Mouse (Mus musculus): Measurements from ENCODE around the gene Stxbp5. TPM values are rescaled to one million over a fixed set of nuclear protein-coding genes. Genes with fewer than 3 reads are reported as not detected.

The Stxbp5 gene
- polyA plus RNA-seq, 1 experiment, result 9.0 TPM

GRCm38 (mm10) chr10:9779864-9780263, 121.0 kb downstream of the Stxbp5 start:
- TF ChIP-seq POLR2A (IDR thresholded peaks at IDR 0.05; ENCODE audit: low read depth, low read length) (no peak), CTCF (IDR thresholded peaks at IDR 0.05; ENCODE audit: extremely low read depth, insufficient read depth, insufficient read length, insufficient replicate concordance) (no peak)
- Histone ChIP-seq H3K4me3 (ENCODE audit: extremely low read depth, insufficient read depth, insufficient read length) (no peak overlapping the region), H3K36me3 (ENCODE audit: control insufficient read depth, insufficient read depth, low read length) (peaks cover 2% of the 10 kb centered on the region; the same call in 1 of the 2 replicates), H3K4me1 (ENCODE audit: control insufficient read depth, insufficient read depth, insufficient read length) (no peaks in the 10 kb centered on the region), H3K27me3 (ENCODE audit: control insufficient read depth, insufficient read depth, low read length) (no peaks in the 10 kb centered on the region), H3K27ac (ENCODE audit: insufficient read depth, low read length) (no peak overlapping the region)
- 85% methylated on average over 4 of the region's 4 CpGs for WGBS
- DNase-seq (ENCODE audit: low read depth in 1 of 2, low spot score in 2 of 2), result no peak

DNA sequence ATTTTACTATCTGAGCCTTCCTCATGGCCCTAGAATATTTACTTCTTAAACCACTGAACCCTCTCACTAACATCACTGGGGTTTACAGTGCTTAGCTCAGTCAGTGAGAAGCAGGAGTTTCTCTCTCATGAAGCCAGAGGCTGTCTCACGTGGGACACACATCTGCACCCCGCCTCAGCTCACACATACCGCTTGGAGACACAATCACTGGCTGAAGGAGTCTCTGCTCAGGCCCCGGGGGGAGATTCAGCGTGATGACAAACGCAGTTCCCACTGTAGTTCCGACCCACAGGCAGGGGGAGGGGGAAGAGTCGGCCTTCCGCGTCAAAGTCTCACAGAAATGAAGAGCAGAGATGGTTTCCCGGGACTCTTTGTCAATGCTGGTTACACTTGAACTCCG, 130.6 kb downstream of the Stxbp5 start:
- H3K27ac ChIP-seq (ENCODE audit: insufficient read depth, low read length), result no peak overlapping the region
- DNase-seq (ENCODE audit: low read depth in 1 of 2, low spot score in 2 of 2), result no peak
- H3K27me3 ChIP-seq (ENCODE audit: control insufficient read depth, insufficient read depth, low read length), result no peaks in the 10 kb centered on the region
- 92% methylated on average over 12 of the region's 12 CpGs for WGBS
- H3K4me1 ChIP-seq (ENCODE audit: control insufficient read depth, insufficient read depth, insufficient read length), result no peaks in the 10 kb centered on the region
- peaks cover 12% of the 10 kb centered on the region for H3K36me3 ChIP-seq (ENCODE audit: control insufficient read depth, insufficient read depth, low read length)
- TF ChIP-seq CTCF (IDR thresholded peaks at IDR 0.05; ENCODE audit: extremely low read depth, insufficient read depth, insufficient read length, insufficient replicate concordance) (no peak), POLR2A (IDR thresholded peaks at IDR 0.05; ENCODE audit: low read depth, low read length) (no peak)
- no peak overlapping the region for H3K4me3 ChIP-seq (ENCODE audit: extremely low read depth, insufficient read depth, insufficient read length)

DNA sequence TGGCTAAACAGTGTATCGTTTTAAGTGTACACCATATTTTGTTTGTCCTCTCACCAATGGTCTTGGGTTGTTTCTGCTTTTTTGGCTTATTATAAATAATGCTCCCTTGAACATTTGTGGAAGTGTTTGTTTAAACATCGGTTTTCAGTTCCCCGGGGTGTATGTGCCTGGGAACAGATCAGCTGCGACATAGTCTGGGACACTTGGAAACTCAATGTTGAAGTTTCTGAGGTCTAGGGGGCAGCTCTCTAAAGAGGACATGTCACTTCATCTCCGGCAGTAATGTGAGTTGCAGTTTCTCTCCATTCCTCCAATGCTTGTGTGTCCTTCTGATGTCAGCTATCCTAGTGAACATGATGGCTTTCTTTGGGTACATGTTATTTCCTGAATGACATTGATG, 137.0 kb downstream of the Stxbp5 start:
- WGBS, result 89% methylated on average over 5 of the region's 5 CpGs
- no peak for DNase-seq (ENCODE audit: low read depth in 1 of 2, low spot score in 2 of 2)
- peaks cover 23% of the 10 kb centered on the region for H3K36me3 ChIP-seq (ENCODE audit: control insufficient read depth, insufficient read depth, low read length)

DNA sequence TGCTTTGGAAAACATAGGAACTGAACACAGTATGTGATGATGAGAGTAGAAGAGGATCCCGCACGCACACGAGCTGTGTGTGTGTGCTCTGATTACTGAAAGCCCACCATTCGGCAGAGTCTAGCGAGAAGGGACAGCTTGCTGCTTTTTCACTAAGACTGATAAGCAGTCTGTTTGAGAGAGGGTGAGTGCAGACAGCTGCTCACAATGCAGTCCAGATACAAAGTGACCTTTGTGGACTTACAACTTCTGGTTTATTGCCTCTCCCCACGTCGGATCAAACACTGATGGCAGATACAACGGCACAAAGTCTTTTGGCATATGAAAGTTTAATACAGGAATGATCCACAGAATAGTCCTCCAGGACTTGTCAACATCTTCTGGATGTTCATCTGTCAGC, 140.6 kb downstream of the Stxbp5 start:
- peaks cover 15% of the 10 kb centered on the region for H3K36me3 ChIP-seq (ENCODE audit: control insufficient read depth, insufficient read depth, low read length)
- 94% methylated on average over 8 of the region's 8 CpGs for WGBS

More for the DNA sequence above, 137.0 kb downstream of the Stxbp5 start:
- no peak overlapping the region for H3K27ac ChIP-seq (ENCODE audit: insufficient read depth, low read length)
- no peaks in the 10 kb centered on the region for H3K27me3 ChIP-seq (ENCODE audit: control insufficient read depth, insufficient read depth, low read length)
- no peaks in the 10 kb centered on the region for H3K4me1 ChIP-seq (ENCODE audit: control insufficient read depth, insufficient read depth, insufficient read length)
- H3K4me3 ChIP-seq (ENCODE audit: extremely low read depth, insufficient read depth, insufficient read length), result no peak overlapping the region
- no peak for TF ChIP-seq POLR2A (IDR thresholded peaks at IDR 0.05; ENCODE audit: low read depth, low read length)
- TF ChIP-seq CTCF (IDR thresholded peaks at IDR 0.05; ENCODE audit: extremely low read depth, insufficient read depth, insufficient read length, insufficient replicate concordance), result no peak

DNA sequence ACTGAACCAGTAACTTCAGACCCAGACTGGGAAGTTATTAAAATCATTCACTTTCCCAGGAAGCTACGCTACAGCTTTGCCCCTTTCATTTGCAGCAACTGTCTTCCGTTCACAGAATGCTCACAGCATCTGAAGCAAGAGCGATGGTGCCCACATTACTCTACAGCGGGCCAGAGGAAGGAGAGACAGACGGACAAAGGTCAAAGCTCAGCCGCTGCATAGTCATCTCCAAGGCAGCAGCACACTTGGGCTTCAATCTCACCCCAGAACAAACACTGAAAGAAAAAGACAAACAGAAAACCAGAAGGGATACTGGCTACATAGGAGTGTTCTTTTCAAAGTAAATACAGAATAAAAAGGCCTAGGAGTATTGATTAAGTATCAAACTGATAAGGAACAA, 144.3 kb downstream of the Stxbp5 start:
- Histone ChIP-seq H3K4me1 (ENCODE audit: control insufficient read depth, insufficient read depth, insufficient read length) (no peaks in the 10 kb centered on the region), H3K4me3 (ENCODE audit: extremely low read depth, insufficient read depth, insufficient read length) (no peak overlapping the region), H3K36me3 (ENCODE audit: control insufficient read depth, insufficient read depth, low read length) (peaks cover 6% of the 10 kb centered on the region; the same call in 1 of the 2 replicates), H3K27ac (ENCODE audit: insufficient read depth, low read length) (no peak overlapping the region), H3K27me3 (ENCODE audit: control insufficient read depth, insufficient read depth, low read length) (no peaks in the 10 kb centered on the region)
- TF ChIP-seq POLR2A (IDR thresholded peaks at IDR 0.05; ENCODE audit: low read depth, low read length) (no peak), CTCF (IDR thresholded peaks at IDR 0.05; ENCODE audit: extremely low read depth, insufficient read depth, insufficient read length, insufficient replicate concordance) (no peak)
- WGBS, result 90% methylated on average over 6 of the region's 6 CpGs
- DNase-seq (ENCODE audit: low read depth in 1 of 2, low spot score in 2 of 2), result no peak

More for the DNA sequence above, 140.6 kb downstream of the Stxbp5 start:
- H3K27ac ChIP-seq (ENCODE audit: insufficient read depth, low read length), result no peak overlapping the region
- no peak for DNase-seq (ENCODE audit: low read depth in 1 of 2, low spot score in 2 of 2)
- no peaks in the 10 kb centered on the region for H3K27me3 ChIP-seq (ENCODE audit: control insufficient read depth, insufficient read depth, low read length)
- TF ChIP-seq CTCF (IDR thresholded peaks at IDR 0.05; ENCODE audit: extremely low read depth, insufficient read depth, insufficient read length, insufficient replicate concordance) (no peak), POLR2A (IDR thresholded peaks at IDR 0.05; ENCODE audit: low read depth, low read length) (no peak)
- H3K4me3 ChIP-seq (ENCODE audit: extremely low read depth, insufficient read depth, insufficient read length), result no peak overlapping the region
- no peaks in the 10 kb centered on the region for H3K4me1 ChIP-seq (ENCODE audit: control insufficient read depth, insufficient read depth, insufficient read length)

- WGBS, result 83% methylated on average over 3 of the region's 3 CpGs
- H3K27me3 ChIP-seq (ENCODE audit: control insufficient read depth, insufficient read depth, low read length), result no peaks in the 10 kb centered on the region
- H3K4me1 ChIP-seq (ENCODE audit: control insufficient read depth, insufficient read depth, insufficient read length), result no peaks in the 10 kb centered on the region
- H3K27ac ChIP-seq (ENCODE audit: insufficient read depth, low read length), result no peak overlapping the region
- TF ChIP-seq POLR2A (IDR thresholded peaks at IDR 0.05; ENCODE audit: low read depth, low read length), result no peak
- TF ChIP-seq CTCF (IDR thresholded peaks at IDR 0.05; ENCODE audit: extremely low read depth, insufficient read depth, insufficient read length, insufficient replicate concordance), result no peak
- H3K4me3 ChIP-seq (ENCODE audit: extremely low read depth, insufficient read depth, insufficient read length), result no peak overlapping the region
- H3K36me3 ChIP-seq (ENCODE audit: control insufficient read depth, insufficient read depth, low read length), result no peaks in the 10 kb centered on the region; the same call in 1 of the 2 replicates
- DNase-seq (ENCODE audit: low read depth in 1 of 2, low spot score in 2 of 2), result peak in 1 of 2 experiments; percentile 9
Observed at GRCm38 (mm10) chr10:9754893-9755541, 145.9 kb downstream of the Stxbp5 start.

DNA sequence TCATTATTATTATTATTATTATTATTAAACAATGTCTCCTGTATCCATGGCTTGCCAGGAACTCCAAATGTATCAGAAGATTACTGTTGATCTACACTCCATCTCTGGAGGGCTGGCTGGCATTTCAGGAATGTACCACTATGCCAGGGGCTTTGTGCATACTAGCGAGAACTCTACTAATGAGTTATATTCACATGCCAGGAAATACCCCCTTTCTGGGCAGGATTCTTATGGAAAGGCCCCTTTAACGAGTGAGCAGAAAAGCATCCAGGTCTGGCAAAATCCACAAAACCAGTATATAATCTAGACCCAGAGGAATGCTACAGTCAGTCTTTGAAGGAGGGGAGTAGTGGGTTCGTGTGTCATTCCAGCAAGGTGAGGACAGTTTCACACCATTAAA, 167.0 kb downstream of the Stxbp5 start:
- Histone ChIP-seq H3K36me3 (ENCODE audit: control insufficient read depth, insufficient read depth, low read length) (no peaks in the 10 kb centered on the region), H3K4me1 (ENCODE audit: control insufficient read depth, insufficient read depth, insufficient read length) (no peaks in the 10 kb centered on the region), H3K4me3 (ENCODE audit: extremely low read depth, insufficient read depth, insufficient read length) (no peak overlapping the region), H3K27ac (ENCODE audit: insufficient read depth, low read length) (no peak overlapping the region), H3K27me3 (ENCODE audit: control insufficient read depth, insufficient read depth, low read length) (no peaks in the 10 kb centered on the region)
- DNase-seq (ENCODE audit: low read depth in 1 of 2, low spot score in 2 of 2), result no peak
- TF ChIP-seq CTCF (IDR thresholded peaks at IDR 0.05; ENCODE audit: extremely low read depth, insufficient read depth, insufficient read length, insufficient replicate concordance) (no peak), POLR2A (IDR thresholded peaks at IDR 0.05; ENCODE audit: low read depth, low read length) (no peak)
- 78% methylated on average over 3 of the region's 3 CpGs for WGBS

Measured in spleen, adult 2 months (tissue).